Mouse (Mus musculus) cerebellum, adult 2 months (tissue): ENCODE results near the gene Tesc. TPM values are rescaled to one million over a fixed set of nuclear protein-coding genes. Genes with fewer than 3 reads are reported as not detected.

Experiments used
- DNase-seq, 2 experiments: peaks; one replicate each; pipeline ENCODE4 v3.0.0; 2021
- H3K27ac ChIP-seq: fragments of 200-500 bp; 2 replicates; pipeline ENCODE4 v1.5.1; 2012; ENCODE audit warnings: low read length, control low read depth, inconsistent platforms; ENCODE audit not compliant: insufficient read depth
- H3K27me3 ChIP-seq: fragments of 200-500 bp; 2 replicates; pipeline ENCODE4 v1.6.1; 2012; ENCODE audit warnings: inconsistent platforms, mild to moderate bottlenecking, low read length, moderate library complexity; ENCODE audit not compliant: control insufficient read depth, insufficient read depth
- H3K4me1 ChIP-seq: fragments of 200-500 bp; 2 replicates; pipeline ENCODE4 v1.6.1; 2011; ENCODE audit warnings: low read length; ENCODE audit not compliant: control insufficient read depth, insufficient read depth
- H3K4me3 ChIP-seq: fragments of 200-500 bp; replicated peaks from 2 replicates; pipeline ENCODE3; 2011; ENCODE audit warnings: mild to moderate bottlenecking, low read depth, low read length, control low read depth; ENCODE audit not compliant: insufficient read depth
- CTCF ChIP-seq: fragments of 200-500 bp; IDR thresholded peaks from 2 replicates; pipeline ENCODE4 v1.5.1; 2011; ENCODE audit warnings: low read depth, mild to moderate bottlenecking, control low read depth, low read length, moderate library complexity, borderline replicate concordance; ENCODE audit not compliant: insufficient read depth
- POLR2A ChIP-seq: fragments of 200-500 bp; IDR thresholded peaks from 2 replicates; pipeline ENCODE4 v1.6.1; 2011; ENCODE audit warnings: low read length, control low read depth, borderline replicate concordance; ENCODE audit not compliant: insufficient read depth
- WGBS: fragments of 180-500 bp; shearing (Covaris S2); methylation state at CpG from one replicate; pipeline ENCODE4 v1.1.7; 2018; 5-methylcytosine and 5-hydroxymethylcytosine counted together
- polyA plus RNA-seq: library from polyadenylated mRNA; depleted of rRNA; stranded (reverse); fragments of >200 nt; gene quantifications from 2 replicates; pipeline ENCODE4 v1.2.3, GENCODE M21; 2012

The Tesc gene
- polyA plus RNA-seq, 1 experiment, result 95.4 TPM

DNA sequence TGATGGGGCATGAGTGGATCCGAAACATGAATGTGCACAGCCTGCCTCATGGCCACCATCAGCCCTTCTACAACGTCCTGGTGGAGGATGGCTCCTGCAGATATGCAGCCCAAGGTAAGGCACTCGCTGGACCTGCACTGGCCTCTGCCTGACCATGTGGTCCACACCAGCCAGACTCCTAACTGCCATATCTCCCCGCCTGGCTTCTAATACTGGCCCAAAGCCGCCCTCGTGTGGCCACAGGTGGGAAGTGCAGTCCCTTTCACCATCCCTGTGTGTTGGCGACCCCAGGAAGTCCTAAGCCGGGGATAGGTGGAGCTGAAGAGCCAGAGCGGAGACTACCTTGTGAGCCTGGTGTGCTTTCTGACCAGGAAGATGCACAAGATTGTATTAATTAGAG is 25.5 kb upstream of the Tesc start:
- H3K4me1 ChIP-seq, result peaks cover 47% of the 10 kb centered on the region
- 21% methylated on average over 9 of the region's 9 CpGs for whole genome bisulfite sequencing
- no peak overlapping the region for H3K27ac ChIP-seq
- peak; percentile 72 to 84 for DNase-seq
- no peaks in the 10 kb centered on the region for H3K27me3 ChIP-seq
- peak; percentile 95 for TF ChIP-seq CTCF
- TF ChIP-seq POLR2A, result no peak
- no peak overlapping the region for H3K4me3 ChIP-seq

DNA sequence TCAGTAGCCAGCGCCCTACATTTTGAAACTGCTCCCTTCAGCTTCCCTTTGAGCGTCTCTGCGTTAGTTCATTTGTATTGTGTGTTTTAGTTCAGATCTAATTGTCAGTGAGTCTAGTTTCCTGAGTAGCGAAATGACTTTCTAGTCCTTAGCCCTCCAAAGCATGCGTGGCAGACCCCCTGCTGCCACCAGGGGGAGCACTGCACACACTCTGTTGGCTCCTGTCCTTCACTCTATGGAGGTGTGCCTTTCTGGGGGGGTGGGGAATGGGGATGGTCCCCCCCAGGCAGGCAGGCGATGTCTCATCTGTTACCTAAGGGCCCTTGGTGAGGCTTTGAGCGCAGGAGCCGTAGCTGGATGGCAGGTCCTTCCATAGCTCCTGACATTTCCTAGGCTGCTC is 22.9 kb upstream of the Tesc start:
- TF ChIP-seq CTCF (peak; percentile 95), POLR2A (no peak)
- peak; percentile 67 to 77 for DNase-seq
- Histone ChIP-seq H3K4me1 (peaks cover 42% of the 10 kb centered on the region), H3K4me3 (no peak overlapping the region), H3K27ac (no peak overlapping the region), H3K27me3 (no peaks in the 10 kb centered on the region)
- WGBS, result 55% methylated on average over 8 of the region's 8 CpGs

DNA sequence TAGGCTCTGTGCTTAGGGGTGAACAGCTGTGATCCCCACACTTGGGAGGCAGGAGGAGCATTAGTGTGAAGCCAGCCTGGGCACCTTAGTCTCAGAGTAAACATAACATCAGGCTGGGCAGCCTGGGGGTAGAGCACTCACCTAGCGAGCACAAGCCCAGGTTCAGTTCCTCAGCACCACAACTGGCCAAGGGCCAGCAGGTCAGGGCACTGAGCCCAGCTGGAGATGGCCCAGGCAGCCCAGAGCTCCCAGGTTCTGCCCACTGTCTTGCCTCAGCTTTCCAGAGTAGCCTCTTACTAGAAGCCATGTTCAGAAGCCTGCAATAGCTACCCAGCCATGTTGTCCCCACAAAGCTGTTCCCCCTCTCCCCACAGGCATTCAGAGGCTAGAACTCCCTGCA is 21.8 kb upstream of the Tesc start:
- no peak for TF ChIP-seq CTCF
- no peak for TF ChIP-seq POLR2A
- Histone ChIP-seq H3K27ac (no peak overlapping the region), H3K27me3 (no peaks in the 10 kb centered on the region)

DNA sequence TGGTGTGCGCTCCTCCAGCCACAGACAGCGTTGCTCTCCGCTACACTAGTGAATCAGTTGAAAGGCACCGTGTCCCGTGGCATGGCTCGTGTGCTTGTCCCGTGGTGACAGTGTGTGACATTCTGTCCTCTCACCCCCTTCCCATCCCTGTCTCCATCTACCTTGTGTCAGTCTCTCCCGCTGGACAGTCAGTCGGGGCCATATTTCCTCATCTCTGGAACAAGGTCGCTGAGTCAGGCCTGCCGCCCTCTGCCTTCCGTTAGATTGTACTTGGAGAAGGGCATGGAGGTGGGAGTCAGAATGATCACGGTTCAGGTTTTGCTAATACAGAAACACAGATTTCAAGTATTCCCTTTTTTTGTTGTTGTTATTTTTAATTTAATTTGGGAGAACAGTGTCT is 19.2 kb upstream of the Tesc start:
- Histone ChIP-seq H3K27ac (no peak overlapping the region), H3K4me1 (peaks cover 46% of the 10 kb centered on the region), H3K27me3 (no peaks in the 10 kb centered on the region), H3K4me3 (no peak overlapping the region)
- WGBS, result 89% methylated on average over 13 of the region's 13 CpGs
- TF ChIP-seq CTCF, result no peak
- no peak for TF ChIP-seq POLR2A
- DNase-seq, result no peak

More for the DNA sequence above, 21.8 kb upstream of the Tesc start:
- Histone ChIP-seq H3K4me1 (peaks cover 41% of the 10 kb centered on the region), H3K4me3 (no peak overlapping the region)
- 11% methylated on average over 1 of the region's 1 CpGs for WGBS
- DNase-seq, result peak; percentile 79 to 81

DNA sequence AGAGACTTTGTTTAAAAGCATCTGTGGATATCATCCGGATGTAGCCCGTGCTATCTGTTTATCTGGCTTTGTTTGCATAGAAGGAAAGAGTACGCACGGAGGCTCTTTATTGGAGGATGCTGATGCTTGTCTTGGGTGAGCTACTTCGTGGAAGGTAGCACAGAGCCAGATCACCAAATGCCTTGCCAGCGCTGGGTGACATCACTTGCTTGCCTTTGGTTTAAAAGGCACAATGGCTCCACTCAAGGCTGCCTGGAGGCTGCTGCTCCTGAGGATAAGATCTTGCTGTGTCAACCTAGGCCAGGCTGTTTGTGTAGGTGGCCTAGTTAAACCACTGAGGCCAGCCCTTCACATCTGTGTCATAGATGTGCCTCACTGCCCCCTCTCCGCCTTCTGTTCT is 16.7 kb upstream of the Tesc start:
- no peaks in the 10 kb centered on the region for H3K27me3 ChIP-seq
- peaks cover 50% of the 10 kb centered on the region for H3K4me1 ChIP-seq
- TF ChIP-seq POLR2A (no peak), CTCF (no peak)
- no peak for DNase-seq
- H3K27ac ChIP-seq, result no peak overlapping the region
- H3K4me3 ChIP-seq, result no peak overlapping the region
- WGBS, result 80% methylated on average over 7 of the region's 7 CpGs

DNA sequence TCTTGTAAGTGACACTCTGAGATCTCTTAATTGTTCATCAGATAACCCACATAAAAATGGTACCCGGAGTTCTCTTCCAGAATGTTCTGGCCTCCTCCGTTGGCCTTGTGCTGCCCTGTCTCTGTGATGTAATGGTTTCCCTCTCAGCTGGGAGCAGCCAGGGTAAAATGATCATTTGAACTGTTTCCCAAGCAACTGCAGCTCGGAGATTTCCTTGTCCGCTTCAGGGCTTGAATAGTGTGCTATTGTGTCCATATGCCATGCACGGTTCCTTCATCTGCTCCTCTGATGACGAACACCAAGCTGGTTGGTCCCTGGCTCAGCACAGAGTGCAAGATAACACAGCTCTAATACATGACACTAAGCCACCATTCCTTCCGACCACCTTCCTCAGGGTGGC is 15.7 kb upstream of the Tesc start:
- TF ChIP-seq CTCF (no peak), POLR2A (no peak)
- DNase-seq, result no peak
- WGBS, result 39% methylated on average over 7 of the region's 7 CpGs
- Histone ChIP-seq H3K4me1 (peaks cover 41% of the 10 kb centered on the region), H3K27me3 (no peaks in the 10 kb centered on the region), H3K27ac (no peak overlapping the region), H3K4me3 (no peak overlapping the region)

DNA sequence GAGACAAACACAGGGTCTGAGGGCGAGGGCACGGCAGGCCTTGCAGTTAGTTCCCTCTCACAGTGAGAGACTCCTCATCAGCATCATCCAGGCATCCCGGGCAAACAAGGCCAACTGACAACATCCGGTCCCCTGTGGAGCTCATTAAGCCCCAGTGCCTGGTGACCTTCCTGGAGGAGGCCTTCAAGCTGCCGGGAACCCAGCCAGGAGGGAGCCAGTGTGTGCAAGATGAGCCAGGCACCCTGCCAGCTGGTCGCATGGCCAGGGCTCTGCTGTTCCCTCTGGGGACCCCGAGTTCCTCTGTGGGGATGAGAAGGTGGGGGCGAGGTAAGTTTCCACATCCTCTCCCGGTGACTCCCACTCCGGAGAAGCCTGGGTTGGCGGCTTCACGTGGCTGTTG is 12.5 kb upstream of the Tesc start:
- H3K27ac ChIP-seq, result peak overlapping the region; percentile 6; the same call in 1 of the 2 replicates
- peaks cover 32% of the 10 kb centered on the region for H3K4me1 ChIP-seq
- peak; percentile 80 to 81 for DNase-seq
- no peaks in the 10 kb centered on the region for H3K27me3 ChIP-seq
- 6% methylated on average over 12 of the region's 12 CpGs for WGBS
- no peak overlapping the region for H3K4me3 ChIP-seq
- TF ChIP-seq CTCF (no peak), POLR2A (no peak)

DNA sequence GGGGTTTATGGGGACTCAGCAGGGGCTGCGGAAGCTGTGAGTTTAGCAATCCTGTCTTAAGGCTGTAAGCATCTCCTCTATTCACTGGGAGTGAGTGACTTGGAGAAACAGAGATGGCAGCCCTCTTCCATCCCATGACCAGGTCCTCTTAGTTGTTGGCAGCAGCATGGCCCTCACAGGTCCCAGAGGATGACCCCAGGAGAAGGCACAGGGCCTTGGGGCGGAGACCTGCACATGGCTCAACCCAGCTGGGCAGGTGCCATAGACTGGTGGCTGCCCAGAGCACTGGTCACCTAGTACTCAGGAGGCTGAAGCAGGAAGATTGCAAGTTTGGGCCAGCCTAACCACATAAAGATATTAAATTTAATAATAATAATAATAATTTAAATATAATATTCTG is 11.9 kb upstream of the Tesc start:
- no peak for TF ChIP-seq CTCF
- no peak for TF ChIP-seq POLR2A
- H3K27me3 ChIP-seq, result no peaks in the 10 kb centered on the region
- no peak overlapping the region for H3K4me3 ChIP-seq
- DNase-seq, result no peak
- H3K27ac ChIP-seq, result peak overlapping the region; percentile 6; the same call in 1 of the 2 replicates
- 81% methylated on average over 2 of the region's 2 CpGs for WGBS
- peaks cover 29% of the 10 kb centered on the region for H3K4me1 ChIP-seq

DNA sequence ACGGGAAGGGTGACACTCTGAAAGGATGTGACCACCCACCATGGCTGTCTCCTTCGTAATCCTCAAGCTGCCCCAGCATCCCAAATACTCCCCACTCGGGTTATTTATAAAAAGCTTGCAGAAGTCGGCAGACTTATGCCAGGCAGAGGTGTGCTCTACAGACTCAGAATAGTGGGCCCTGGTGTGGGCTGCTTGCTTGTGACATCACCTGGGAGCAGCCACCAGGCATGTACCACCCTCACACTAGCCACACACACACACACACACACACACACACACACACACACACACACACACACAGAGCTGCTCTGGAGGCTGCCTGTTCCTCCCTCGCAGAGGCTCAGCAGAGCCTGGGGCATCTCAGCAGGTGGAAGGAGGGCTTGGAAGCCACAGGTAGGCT is 10.0 kb upstream of the Tesc start:
- 67% methylated on average over 5 of the region's 5 CpGs for whole genome bisulfite sequencing
- Histone ChIP-seq H3K4me1 (peaks cover 20% of the 10 kb centered on the region), H3K27ac (no peak overlapping the region), H3K27me3 (no peaks in the 10 kb centered on the region), H3K4me3 (no peak overlapping the region)
- TF ChIP-seq CTCF, result no peak
- no peak for TF ChIP-seq POLR2A
- no peak for DNase-seq
